Mouse (Mus musculus) heart, postnatal 0 days (tissue): Measurements from ENCODE around the gene Anapc5. TPM values are rescaled to one million over a fixed set of nuclear protein-coding genes. Genes with fewer than 3 reads are reported as not detected.

Experiments used
- ATAC-seq: fragments of 200-750 bp; cut with Nextera tagmentation; 2 replicates; pipeline ENCODE4 v1.8.0; 2017; ENCODE audit warnings: low read depth, moderate number of reproducible peaks, moderate library complexity; ENCODE audit not compliant: insufficient read depth
- DNase-seq: peaks from one replicate; pipeline ENCODE4 v3.0.0-alpha.2; 2016; ENCODE audit warnings: low spot score
- H3K27ac ChIP-seq: fragments of 300-500 bp; sonication (generic); 2 replicates; pipeline ENCODE4 v1.5.1; 2014; ENCODE audit warnings: low read depth, mild to moderate bottlenecking
- H3K27me3 ChIP-seq: fragments of 300-500 bp; sonication (generic); 2 replicates; pipeline ENCODE4 v1.6.1; 2014; ENCODE audit warnings: low read length, mixed read lengths; ENCODE audit not compliant: control insufficient read depth, insufficient read depth
- H3K36me3 ChIP-seq: fragments of 300-500 bp; sonication (generic); replicated peaks from 2 replicates; pipeline ENCODE4 v1.6.1; 2014; ENCODE audit warnings: low read length, mixed read lengths; ENCODE audit not compliant: control insufficient read depth, insufficient read depth
- H3K4me1 ChIP-seq: fragments of 300-500 bp; sonication (generic); 2 replicates; pipeline ENCODE4 v1.6.1; 2014; ENCODE audit warnings: antibody characterized with exemption; ENCODE audit not compliant: control insufficient read depth, insufficient read depth
- H3K4me2 ChIP-seq: fragments of 300-500 bp; sonication (generic); 2 replicates; pipeline ENCODE4 v1.6.1; 2014; ENCODE audit warnings: low read depth, mild to moderate bottlenecking, low read length, moderate library complexity
- H3K4me3 ChIP-seq: fragments of 300-500 bp; sonication (generic); 2 replicates; pipeline ENCODE4 v1.5.1; 2014; ENCODE audit warnings: low read depth, low read length
- H3K9ac ChIP-seq: fragments of 300-500 bp; sonication (generic); replicated peaks from 2 replicates; pipeline ENCODE4 v1.6.1; 2014; ENCODE audit warnings: low read depth, low read length, mixed read lengths
- H3K9me3 ChIP-seq: fragments of 300-500 bp; sonication (generic); replicated peaks from 2 replicates; pipeline ENCODE4 v1.6.1; 2016; ENCODE audit warnings: low read length; ENCODE audit not compliant: control insufficient read depth
- CTCF ChIP-seq: IDR thresholded peaks from 2 replicates; pipeline ENCODE4 v1.5.1; 2016; ENCODE audit warnings: antibody characterized with exemption, control low read depth, low read depth
- EP300 ChIP-seq: IDR thresholded peaks from 2 replicates; pipeline ENCODE4 v1.6.1; 2016; ENCODE audit warnings: antibody characterized with exemption, low read depth
- WGBS: fragments of 180-500 bp; shearing (Covaris S2); extraction: QIAGEN DNeasy Blood & Tissue Kit; methylation state at CpG from one replicate; pipeline ENCODE4 v1.1.7; 2014; 5-methylcytosine and 5-hydroxymethylcytosine counted together
- polyA plus RNA-seq: library from polyadenylated mRNA; unstranded; fragments of >200 nt; fragmentation: Nextera tagmentation; extraction: Ambion mirVana; gene quantifications from 2 replicates; pipeline ENCODE4 v1.2.1, GENCODE M21; 2015
- total RNA-seq: library from RNA; depleted of rRNA; stranded (reverse); fragments of >200 nt; gene quantifications from 2 replicates; pipeline ENCODE4 v1.2.3, GENCODE M21; 2014; ENCODE audit warnings: low replicate concordance

The Anapc5 gene
- total and polyA plus RNA-seq, 2 experiments from 2014 or later = 213 to 380 TPM

- no peak overlapping the region for H3K4me3 ChIP-seq
- 51% methylated on average over 3 of the region's 3 CpGs for WGBS
- no peaks in the 10 kb centered on the region for H3K9me3 ChIP-seq
- H3K27ac ChIP-seq = no peak overlapping the region
- peaks cover 90% of the 10 kb centered on the region for H3K36me3 ChIP-seq
- no peak overlapping the region for H3K9ac ChIP-seq
- no peaks in the 10 kb centered on the region for H3K27me3 ChIP-seq
- no peak for TF ChIP-seq EP300
- peak; percentile 36 for TF ChIP-seq CTCF
- ATAC-seq (no peak), DNase-seq (no peak)
- H3K4me2 ChIP-seq = no peak overlapping the region
- peaks cover 9% of the 10 kb centered on the region; the same call in 1 of the 2 replicates for H3K4me1 ChIP-seq
Observed at GRCm38 (mm10) chr5:122805503-122805902, 15.6 kb downstream of the Anapc5 start.

DNA sequence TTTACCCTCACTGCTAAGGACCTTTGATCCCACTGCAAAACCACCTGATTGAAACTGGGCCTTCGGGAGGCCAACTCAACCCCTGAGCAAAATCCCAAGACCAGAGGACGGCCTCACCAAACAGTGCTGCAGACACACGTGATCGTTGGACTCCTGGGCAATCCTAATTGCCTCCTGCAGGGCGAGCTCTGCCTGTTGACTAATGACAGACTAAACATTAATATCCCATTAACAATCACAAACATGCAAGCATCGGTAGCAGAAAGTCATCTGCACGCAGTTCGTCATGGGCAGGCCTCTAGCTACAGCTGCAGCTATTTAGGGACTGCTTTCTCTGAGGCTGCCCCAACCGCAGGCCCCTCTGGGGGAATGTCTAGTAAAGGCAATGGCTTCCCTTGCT is 18.4 kb downstream of the Anapc5 start:
- no peak for DNase-seq
- WGBS = 48% methylated on average over 9 of the region's 9 CpGs
- Histone ChIP-seq H3K27ac (peak overlapping the region; percentile 64), H3K4me2 (no peak overlapping the region), H3K4me3 (no peak overlapping the region), H3K4me1 (peaks cover 25% of the 10 kb centered on the region), H3K36me3 (peaks cover 86% of the 10 kb centered on the region), H3K9ac (no peak overlapping the region), H3K27me3 (no peaks in the 10 kb centered on the region), H3K9me3 (no peaks in the 10 kb centered on the region)
- TF ChIP-seq CTCF (no peak), EP300 (no peak)
- ATAC-seq = 0 out of 2 replicates have a peak, but pooled peaks have one; percentile 21

DNA sequence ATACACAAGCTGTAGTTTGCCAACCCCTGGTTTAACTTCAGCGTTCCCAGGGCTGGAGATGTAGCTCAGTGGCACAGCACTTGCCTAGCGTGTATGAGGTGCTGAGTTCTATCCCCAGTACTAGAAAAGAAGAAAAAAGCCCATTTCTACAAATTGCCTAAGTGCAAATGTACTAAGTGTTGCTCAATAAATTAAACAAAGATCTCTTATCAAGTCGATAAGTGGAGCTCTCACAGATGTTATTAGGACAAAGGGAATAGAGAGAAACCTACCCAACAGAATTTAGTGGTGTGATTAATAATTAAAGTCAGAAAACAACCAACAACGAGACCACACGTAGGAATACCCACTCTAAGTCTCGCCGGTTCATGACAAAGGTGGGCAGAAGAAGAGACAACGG is 19.5 kb downstream of the Anapc5 start:
- Histone ChIP-seq H3K4me3 (no peak overlapping the region), H3K36me3 (peaks cover 81% of the 10 kb centered on the region), H3K27me3 (no peaks in the 10 kb centered on the region), H3K4me2 (no peak overlapping the region), H3K4me1 (peaks cover 25% of the 10 kb centered on the region), H3K9ac (no peak overlapping the region), H3K27ac (peak overlapping the region; percentile 64; the same call in 1 of the 2 replicates), H3K9me3 (no peaks in the 10 kb centered on the region)
- DNase-seq = no peak
- TF ChIP-seq CTCF (no peak), EP300 (no peak)
- ATAC-seq = no peak
- 95% methylated on average over 8 of the region's 8 CpGs for WGBS

- Histone ChIP-seq H3K36me3 (peaks cover 78% of the 10 kb centered on the region), H3K9ac (no peak overlapping the region), H3K27me3 (no peaks in the 10 kb centered on the region), H3K9me3 (no peaks in the 10 kb centered on the region), H3K27ac (peak overlapping the region; percentile 43), H3K4me2 (no peak overlapping the region), H3K4me1 (peaks cover 25% of the 10 kb centered on the region), H3K4me3 (no peak overlapping the region)
- ATAC-seq (peak; percentile 43; the same call in 1 of the 2 replicates), DNase-seq (peak; percentile 50)
- no peak for TF ChIP-seq CTCF
- TF ChIP-seq EP300 = no peak
- WGBS = 30% methylated on average over 13 of the region's 13 CpGs
Observed at GRCm38 (mm10) chr5:122800345-122801010, 20.7 kb downstream of the Anapc5 start.

GRCm38 (mm10) chr5:122799379-122800344 is 21.5 kb downstream of the Anapc5 start:
- H3K27me3 ChIP-seq = no peaks in the 10 kb centered on the region
- peaks cover 77% of the 10 kb centered on the region for H3K36me3 ChIP-seq
- peaks cover 25% of the 10 kb centered on the region for H3K4me1 ChIP-seq
- WGBS = 55% methylated on average over 17 of the region's 17 CpGs
- H3K9me3 ChIP-seq = no peaks in the 10 kb centered on the region
- DNase-seq = peak; percentile 51
- H3K27ac ChIP-seq = peak overlapping the region; percentile 43
- TF ChIP-seq CTCF = no peak
- TF ChIP-seq EP300 = no peak
- peak; percentile 34; the same call in 1 of the 2 replicates for ATAC-seq
- H3K4me3 ChIP-seq = no peak overlapping the region
- H3K9ac ChIP-seq = no peak overlapping the region
- H3K4me2 ChIP-seq = no peak overlapping the region
